Comparison of ENCODE assay signal across 9 mouse cellular contexts in genomic region chr1:181353200-181354097, GRCm38 (mm10). TPM values are rescaled to one million over a fixed set of nuclear protein-coding genes. Genes with fewer than 3 reads are reported as not detected.
DNase-seq lines count a peak whose midpoint lies in the region; ATAC-seq and TF ChIP-seq lines count a peak whose summit lies in the region.
"Had no signal": no experiment of that assay in that cellular context is flagged by ENCODE, and none has a peak within 500 bp of the region (broad histone marks: within the 10 kb centered on the region; RNA-seq: fewer than 3 reads in every experiment).

No protein-coding gene starts in this region.

- H3K4me3 ChIP-seq in kidney, embryonic 14.5 days (ENCODE audit: low read length), result peak overlapping the region; percentile 47
- H3K4me3 ChIP-seq in ES-E14 (ENCODE audit: insufficient read depth in 1 of 2, low read depth in 1 of 2, low read length in 2 of 2, poor library complexity in 1 of 2, severe bottlenecking in 1 of 2), result peak overlapping the region; percentile 54 to 76
- peak overlapping the region; percentile 45 for H3K4me3 ChIP-seq in embryonic facial prominence, embryonic 15.5 days (replicated peaks)
- H3K4me3 ChIP-seq in midbrain, postnatal 0 days (ENCODE audit: low read depth, low read length), result peak overlapping the region; percentile 65

- peaks cover 39% of the 10 kb centered on the region for H3K27me3 ChIP-seq in kidney, embryonic 14.5 days (ENCODE audit: control insufficient read depth, insufficient read depth, low read length)
- H3K27me3 ChIP-seq in embryonic facial prominence, embryonic 15.5 days, result peaks cover 59% of the 10 kb centered on the region
- H3K27me3 ChIP-seq in midbrain, postnatal 0 days (ENCODE audit: insufficient read depth, low read length), result peaks cover 14% of the 10 kb centered on the region

- in situ Hi-C loops in ES-E14 (cut with MboI; ENCODE audit: low sequenced_read_pairs in 2 of 2, unreplicated experiment in 2 of 2), result no loop called here

- no peaks in the 10 kb centered on the region for H3K9me3 ChIP-seq in kidney, embryonic 14.5 days (ENCODE audit: control insufficient read depth, low read length)
- no peaks in the 10 kb centered on the region for H3K9me3 ChIP-seq in ES-E14 (ENCODE audit: control insufficient read depth, insufficient read depth, low read depth, low read length)
- no peaks in the 10 kb centered on the region for H3K9me3 ChIP-seq in embryonic facial prominence, embryonic 15.5 days (replicated peaks)
- no peaks in the 10 kb centered on the region for H3K9me3 ChIP-seq in midbrain, postnatal 0 days (ENCODE audit: low read length)

- no peaks in the 10 kb centered on the region for H3K36me3 ChIP-seq in kidney, embryonic 14.5 days (ENCODE audit: control insufficient read depth, insufficient read depth, low read length)
- no peaks in the 10 kb centered on the region for H3K36me3 ChIP-seq in ES-E14 (ENCODE audit: control insufficient read depth, insufficient read depth, low read length, poor library complexity, severe bottlenecking)
- no peaks in the 10 kb centered on the region for H3K36me3 ChIP-seq in embryonic facial prominence, embryonic 15.5 days
- H3K36me3 ChIP-seq in midbrain, postnatal 0 days (ENCODE audit: insufficient read depth, low read length), result no peaks in the 10 kb centered on the region

- peaks cover 19% of the 10 kb centered on the region; the same call in 1 of the 2 replicates for H3K4me1 ChIP-seq in kidney, embryonic 14.5 days (ENCODE audit: control insufficient read depth, insufficient read depth, low read length)
- peaks cover 0 to 11% of the 10 kb centered on the region in 2 experiments; a peak in 2 of 4 replicates for H3K4me1 ChIP-seq in ES-E14 (ENCODE audit: control insufficient read depth in 2 of 2, insufficient read depth in 2 of 2, low read length in 2 of 2, poor library complexity in 1 of 2)
- H3K4me1 ChIP-seq in embryonic facial prominence, embryonic 15.5 days, result peaks cover 16% of the 10 kb centered on the region
- H3K4me1 ChIP-seq in midbrain, postnatal 0 days (ENCODE audit: insufficient read depth, low read length), result peaks cover 13% of the 10 kb centered on the region; the same call in 1 of the 2 replicates

- H3K9ac ChIP-seq in kidney, embryonic 14.5 days (ENCODE audit: low read depth, low read length), result peak overlapping the region; percentile 46; the same call in 1 of the 2 replicates
- H3K9ac ChIP-seq in ES-E14 (ENCODE audit: insufficient read depth, low read depth, low read length, poor library complexity, severe bottlenecking), result peak overlapping the region; percentile 66; the same call in 1 of the 2 replicates
- H3K9ac ChIP-seq in embryonic facial prominence, embryonic 15.5 days, result peak overlapping the region; percentile 0; the same call in 1 of the 2 replicates
- H3K9ac ChIP-seq in midbrain, postnatal 0 days (replicated peaks; ENCODE audit: low read length, poor library complexity, severe bottlenecking), result peak overlapping the region; percentile 55; the same call in 1 of the 2 replicates

- H3K4me2 ChIP-seq in kidney, embryonic 14.5 days (replicated peaks; ENCODE audit: low read depth, low read length), result peak overlapping the region; percentile 99
- peak overlapping the region; percentile 90 for H3K4me2 ChIP-seq in embryonic facial prominence, embryonic 15.5 days (replicated peaks)
- peak overlapping the region; percentile 100 for H3K4me2 ChIP-seq in midbrain, postnatal 0 days (ENCODE audit: low read depth, low read length, poor library complexity, severe bottlenecking)

- no peak for TF ChIP-seq CTCF in midbrain, postnatal 0 days (IDR thresholded peaks at IDR 0.05)

- WGBS in kidney, embryonic 14.5 days, result 2% methylated on average over 33 of the region's 33 CpGs
- WGBS in embryonic facial prominence, embryonic 15.5 days, result 3% methylated on average over 33 of the region's 33 CpGs
- WGBS in midbrain, postnatal 0 days, result 3% methylated on average over 33 of the region's 33 CpGs

- 0 out of 2 replicates have a peak, but pooled peaks have one; percentile 20 for ATAC-seq in kidney, embryonic 14.5 days (ENCODE audit: low FRiP score, low TSS enrichment)
- no peak for ATAC-seq in embryonic facial prominence, embryonic 15.5 days (ENCODE audit: insufficient number of reproducible peaks, low FRiP score, low TSS enrichment, low read depth)
- no peak for ATAC-seq in midbrain, postnatal 0 days (ENCODE audit: low FRiP score)
- no peak for ATAC-seq in megakaryocyte-erythroid progenitor cell, adult 5-6 weeks (replicated peaks; ENCODE audit: low FRiP score, low TSS enrichment, poor library complexity, severe bottlenecking)

- no peak for DNase-seq in kidney, adult 8-10 months
- peak; percentile 20 for DNase-seq in ES-E14 (ENCODE audit: low read depth, low spot score)
- peak; percentile 7 to 40 for DNase-seq in kidney, postnatal 25 days
- DNase-seq in midbrain, postnatal 0 days (ENCODE audit: low spot score), result no peak
- DNase-seq in frontal cortex, postnatal 36 days (ENCODE audit: low spot score in 2 of 2), result no peak

- no peak overlapping the region for H3K27ac ChIP-seq in kidney, embryonic 14.5 days (ENCODE audit: low read depth, low read length)
- H3K27ac ChIP-seq in ES-E14 (ENCODE audit: insufficient read depth, low read depth, low read length, poor library complexity, severe bottlenecking), result no peak overlapping the region
- no peak overlapping the region for H3K27ac ChIP-seq in embryonic facial prominence, embryonic 15.5 days (replicated peaks)
- no peak overlapping the region for H3K27ac ChIP-seq in midbrain, postnatal 0 days (ENCODE audit: low read depth, low read length)
- H3K27ac ChIP-seq: macrophage had no signal

TF ChIP-seq in ES-E14, 5 proteins besides CTCF, POLR2A, EP300 and RAD21:
- TF ChIP-seq CHD2 (IDR thresholded peaks at IDR 0.05; ENCODE audit: low read depth, low read length) (no peak), HCFC1 (IDR thresholded peaks at IDR 0.05; ENCODE audit: borderline replicate concordance, insufficient read depth, low read length) (no peak), ZNF384 (IDR thresholded peaks at IDR 0.05; ENCODE audit: low read depth, low read length) (no peak), MAFK (IDR thresholded peaks at IDR 0.05; ENCODE audit: insufficient read depth, low read depth, low read length) (no peak), ZC3H11A (IDR thresholded peaks at IDR 0.05; ENCODE audit: borderline replicate concordance, low read depth, low read length) (no peak)

RNA-seq across cellular contexts. Expression of gene Cnih3, which starts 1.0 kb away (rescaled TPM):
- 0.13 TPM in 1 of 2 replicates, not detected in the other for polyA plus RNA-seq in kidney, embryonic 14.5 days (2014; fragmentation: Nextera tagmentation; extraction: Ambion mirVana)
- 0.22 and 0.37 TPM in 2 replicates for total RNA-seq in ES-E14 (2012; rRNA removed)
- polyA plus RNA-seq in embryonic facial prominence, embryonic 15.5 days (2015; fragmentation: Nextera tagmentation; extraction: Ambion mirVana), result 1.8 and 2.3 TPM in 2 replicates
- 35.7 and 40.1 TPM in 2 replicates for total RNA-seq in midbrain, postnatal 0 days (2014; rRNA removed)
- 18.8 and 22.5 TPM in 2 replicates for polyA plus RNA-seq in midbrain, postnatal 0 days (2015; fragmentation: Nextera tagmentation; extraction: Ambion mirVana)
- not detected in 2 replicates for total RNA-seq in megakaryocyte-erythroid progenitor cell, adult 5-6 weeks (2014; fragmentation: Nextera tagmentation)
- total RNA-seq in megakaryocyte-erythroid progenitor cell, adult 5-6 weeks (2017), result not detected in 2 replicates
- polyA plus RNA-seq: macrophage had no signal

Comparison
In these comparisons a context has a peak if more than half of its experiments do, and no peak if none do; other contexts are left out.
1. DNase-seq: peak in ES-E14 (single experiment) and kidney, postnatal 25 days (2 of 2); none in kidney, adult 8-10 months (0 of 2), midbrain, postnatal 0 days (single experiment) and frontal cortex, postnatal 36 days (0 of 2).
2. H3K9ac ChIP-seq: peak in every context shown above with its lines; median percentile 66 in ES-E14; 55 in midbrain, postnatal 0 days; 46 in kidney, embryonic 14.5 days; 0 in embryonic facial prominence, embryonic 15.5 days.
3. RNA of gene Cnih3, which starts 1.0 kb away (total RNA-seq): 35.7 to 40.1 TPM in midbrain, postnatal 0 days; 0.22 to 0.37 TPM in ES-E14 and not detected in megakaryocyte-erythroid progenitor cell, adult 5-6 weeks; every median in the first group is over 10 times any median in the second.
4. Peak in every context shown above with its lines, with median percentiles within 50 percentile points of each other: H3K4me2 ChIP-seq and H3K4me3 ChIP-seq.